Mouse (Mus musculus) lung, postnatal 0 days (tissue): Measurements from ENCODE around the gene Xrcc4.
A peak's percentile ranks its signal among the peaks of the same experiment; 100 is the strongest.

Experiments
- CTCF ChIP-seq: IDR thresholded peaks from 2 replicates; pipeline ENCODE4 v1.5.1; 2016; ENCODE audit warnings: antibody characterized with exemption, mild to moderate bottlenecking
- EP300 ChIP-seq: IDR thresholded peaks from 2 replicates; pipeline ENCODE4 v1.6.1; 2016; ENCODE audit warnings: antibody characterized with exemption, mild to moderate bottlenecking, control low read depth

GRCm38 (mm10) chr13:90051735-90052134, 37.7 kb downstream of the Xrcc4 start:
- TF ChIP-seq CTCF (peak; percentile 36), EP300 (no peak)
